Mouse (Mus musculus) liver, embryonic 16.5 days (tissue): Measurements from ENCODE around the gene Zfyve16. TPM values are rescaled to one million over a fixed set of nuclear protein-coding genes. Genes with fewer than 3 reads are reported as not detected.

ENCODE experiments used
- ATAC-seq: fragments of 200-750 bp; cut with Nextera tagmentation; 2 replicates; pipeline ENCODE4 v1.8.0; 2017; ENCODE audit warnings: low read depth, mild to moderate bottlenecking, moderate number of reproducible peaks, moderate library complexity
- H3K27ac ChIP-seq: fragments of 300-500 bp; sonication (generic); 2 replicates; pipeline ENCODE4 v1.5.1; 2014; ENCODE audit warnings: mild to moderate bottlenecking, low read length
- H3K27me3 ChIP-seq: fragments of 300-500 bp; sonication (generic); 2 replicates; pipeline ENCODE4 v1.6.1; 2014; ENCODE audit warnings: low read depth, low read length, mixed read lengths; ENCODE audit not compliant: control insufficient read depth, insufficient read depth
- H3K36me3 ChIP-seq: fragments of 300-500 bp; sonication (generic); 2 replicates; pipeline ENCODE4 v1.6.1; 2014; ENCODE audit warnings: mild to moderate bottlenecking; ENCODE audit not compliant: control insufficient read depth, insufficient read depth
- H3K4me1 ChIP-seq: fragments of 300-500 bp; sonication (generic); 2 replicates; pipeline ENCODE4 v1.6.1; 2014; ENCODE audit warnings: low read depth, low read length, mixed read lengths; ENCODE audit not compliant: control insufficient read depth
- H3K4me2 ChIP-seq: fragments of 300-500 bp; sonication (generic); 2 replicates; pipeline ENCODE4 v1.6.1; 2014; ENCODE audit warnings: low read depth, low read length, mixed read lengths
- H3K4me3 ChIP-seq: fragments of 300-500 bp; sonication (generic); 2 replicates; pipeline ENCODE4 v1.5.1; 2014; ENCODE audit warnings: low read depth, mild to moderate bottlenecking, low read length
- H3K9ac ChIP-seq: fragments of 300-500 bp; sonication (generic); 2 replicates; pipeline ENCODE4 v1.6.1; 2014; ENCODE audit warnings: low read depth, low read length
- H3K9me3 ChIP-seq: fragments of 300-500 bp; sonication (generic); replicated peaks from 2 replicates; pipeline ENCODE4 v1.6.1; 2016; ENCODE audit warnings: low read length; ENCODE audit not compliant: control insufficient read depth
- WGBS: fragments of 180-500 bp; shearing (Covaris S2); extraction: QIAGEN DNeasy Blood & Tissue Kit; methylation state at CpG from one replicate; pipeline ENCODE4 v1.1.7; 2014; ENCODE audit not compliant: insufficient replicate concordance; 5-methylcytosine and 5-hydroxymethylcytosine counted together
- polyA plus RNA-seq: library from polyadenylated mRNA; unstranded; fragments of >200 nt; fragmentation: Nextera tagmentation; extraction: Ambion mirVana; gene quantifications from 2 replicates; pipeline ENCODE4 v1.2.1, GENCODE M21; 2015

Gene Zfyve16
- polyA plus RNA-seq, 1 experiment from 2014 or later, result 1.6 TPM

GRCm38 (mm10) chr13:92539126-92539525 lies 8.5 kb upstream of the Zfyve16 start:
- Histone ChIP-seq H3K4me3 (no peak overlapping the region), H3K27me3 (no peaks in the 10 kb centered on the region), H3K9ac (no peak overlapping the region), H3K4me1 (no peaks in the 10 kb centered on the region), H3K36me3 (no peaks in the 10 kb centered on the region), H3K9me3 (no peaks in the 10 kb centered on the region), H3K4me2 (no peak overlapping the region), H3K27ac (no peak overlapping the region)
- ATAC-seq, result no peak
- whole genome bisulfite sequencing, result 43% methylated on average over 4 of the region's 4 CpGs

DNA sequence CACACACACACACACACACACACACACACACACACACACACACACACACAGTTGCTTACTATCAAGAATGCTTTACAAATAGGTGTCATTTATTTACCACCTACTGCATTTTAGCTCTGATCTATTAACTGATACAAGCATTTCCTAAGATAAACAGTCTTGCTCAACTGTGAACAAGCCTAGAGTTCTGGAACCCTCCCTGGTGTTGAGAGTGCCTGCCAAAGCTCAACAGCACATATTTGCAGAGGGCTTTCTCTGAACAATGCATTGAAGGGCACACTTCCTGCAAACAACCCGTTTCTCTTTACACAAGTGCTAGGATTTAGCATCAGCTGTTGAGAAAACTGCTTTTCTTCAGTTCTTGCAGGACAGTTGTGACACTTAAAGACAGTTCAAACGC lies 3.1 kb upstream of the Zfyve16 start:
- ATAC-seq, result no peak
- Histone ChIP-seq H3K27me3 (no peaks in the 10 kb centered on the region), H3K27ac (no peak overlapping the region), H3K36me3 (no peaks in the 10 kb centered on the region), H3K4me3 (no peak overlapping the region), H3K4me2 (no peak overlapping the region), H3K9ac (no peak overlapping the region), H3K9me3 (no peaks in the 10 kb centered on the region), H3K4me1 (no peaks in the 10 kb centered on the region; the same call in none of the 2 replicates)
- WGBS, result 19% methylated on average over 2 of the region's 2 CpGs

DNA sequence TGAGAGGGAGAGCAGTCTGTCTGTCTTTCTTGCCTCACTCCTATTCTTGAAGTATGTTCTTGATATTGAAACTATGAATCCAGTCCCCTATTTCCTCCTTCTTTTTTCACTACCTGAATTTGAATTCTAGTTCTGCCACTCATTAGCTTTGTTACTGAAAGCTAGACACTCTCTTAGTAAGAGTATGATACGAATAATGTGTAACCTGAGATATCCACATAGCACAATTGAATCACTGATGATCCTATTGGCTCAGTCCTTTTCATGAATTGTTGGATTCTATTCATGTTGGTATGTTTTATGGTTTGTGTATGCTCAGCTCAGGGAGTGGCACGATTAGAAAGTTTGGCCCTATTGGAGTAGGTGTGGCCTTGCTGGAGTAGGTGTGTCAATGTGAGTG lies 1.5 kb upstream of the Zfyve16 start:
- H3K9me3 ChIP-seq, result no peaks in the 10 kb centered on the region
- H3K4me3 ChIP-seq, result no peak overlapping the region
- H3K27me3 ChIP-seq, result no peaks in the 10 kb centered on the region
- no peaks in the 10 kb centered on the region for H3K36me3 ChIP-seq
- WGBS, result 58% methylated on average over 2 of the region's 2 CpGs
- no peak overlapping the region for H3K27ac ChIP-seq
- H3K9ac ChIP-seq, result no peak overlapping the region
- H3K4me1 ChIP-seq, result no peaks in the 10 kb centered on the region; the same call in none of the 2 replicates
- no peak for ATAC-seq
- no peak overlapping the region for H3K4me2 ChIP-seq

GRCm38 (mm10) chr13:92531237-92531636 lies 569 bp upstream of the Zfyve16 start:
- Histone ChIP-seq H3K27ac (peak overlapping the region; percentile 95), H3K9me3 (no peaks in the 10 kb centered on the region), H3K36me3 (no peaks in the 10 kb centered on the region), H3K4me3 (peak overlapping the region; percentile 83), H3K27me3 (no peaks in the 10 kb centered on the region), H3K9ac (peak overlapping the region; percentile 73), H3K4me1 (no peaks in the 10 kb centered on the region; the same call in none of the 2 replicates), H3K4me2 (peak overlapping the region; percentile 97)
- ATAC-seq, result no peak
- 5% methylated on average over 15 of the region's 15 CpGs for WGBS

GRCm38 (mm10) chr13:92529828-92530720 lies 594 bp downstream of the Zfyve16 start:
- H3K4me1 ChIP-seq, result no peaks in the 10 kb centered on the region; the same call in none of the 2 replicates

DNA sequence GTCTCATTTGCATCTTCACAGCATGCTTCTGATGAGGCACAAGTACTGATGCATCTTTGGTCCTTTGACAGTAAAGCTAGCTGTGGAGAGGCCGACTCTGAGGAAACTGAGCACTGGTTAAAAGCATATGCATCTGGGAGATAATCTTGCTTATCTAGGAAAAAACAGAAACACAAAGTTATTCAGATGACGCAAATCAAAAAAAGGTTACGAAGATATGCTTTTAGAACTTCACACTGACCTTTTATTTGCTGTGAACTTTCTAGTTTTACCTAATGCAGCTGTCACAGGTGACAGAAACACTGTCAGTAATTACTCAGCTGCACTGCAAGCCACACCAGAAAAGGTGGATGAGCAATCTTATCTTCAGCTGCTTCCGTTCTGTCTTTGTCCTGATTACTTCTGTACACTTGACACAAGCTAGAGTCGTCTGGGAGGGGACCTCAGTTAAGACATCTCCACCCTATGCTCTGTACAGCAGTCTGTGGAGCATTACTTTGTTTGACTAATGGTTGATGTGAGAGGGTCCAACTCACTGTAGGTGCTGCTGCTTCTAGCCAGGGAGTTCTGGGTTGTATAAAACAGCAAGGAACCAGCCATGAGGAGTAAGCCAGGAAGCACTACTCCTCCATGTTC lies 7.4 kb downstream of the Zfyve16 start:
- 31% methylated on average over 5 of the region's 5 CpGs for WGBS
- no peak overlapping the region for H3K4me3 ChIP-seq
- H3K27me3 ChIP-seq, result no peaks in the 10 kb centered on the region
- H3K4me2 ChIP-seq, result no peak overlapping the region
- no peak overlapping the region for H3K27ac ChIP-seq
- H3K9me3 ChIP-seq, result no peaks in the 10 kb centered on the region
- no peaks in the 10 kb centered on the region; the same call in 1 of the 2 replicates for H3K36me3 ChIP-seq
- no peaks in the 10 kb centered on the region for H3K4me1 ChIP-seq
- H3K9ac ChIP-seq, result no peak overlapping the region
- no peak for ATAC-seq

More at GRCm38 (mm10) chr13:92529828-92530720, 594 bp downstream of the Zfyve16 start:
- peak overlapping the region; percentile 95 for H3K27ac ChIP-seq
- WGBS, result 3% methylated on average over 46 of the region's 47 CpGs
- H3K9me3 ChIP-seq, result no peaks in the 10 kb centered on the region
- peak overlapping the region; percentile 97 for H3K4me2 ChIP-seq
- ATAC-seq, result peak; percentile 91
- peak overlapping the region; percentile 73 for H3K9ac ChIP-seq
- peak overlapping the region; percentile 83 for H3K4me3 ChIP-seq
- H3K36me3 ChIP-seq, result no peaks in the 10 kb centered on the region
- H3K27me3 ChIP-seq, result no peaks in the 10 kb centered on the region

GRCm38 (mm10) chr13:92504871-92505270 lies 25.8 kb downstream of the Zfyve16 start:
- no peaks in the 10 kb centered on the region for H3K36me3 ChIP-seq
- no peak for ATAC-seq
- H3K9me3 ChIP-seq, result no peaks in the 10 kb centered on the region
- H3K9ac ChIP-seq, result no peak overlapping the region
- no peak overlapping the region for H3K27ac ChIP-seq
- no peak overlapping the region for H3K4me2 ChIP-seq
- no peaks in the 10 kb centered on the region for H3K4me1 ChIP-seq
- no peak overlapping the region for H3K4me3 ChIP-seq
- no peaks in the 10 kb centered on the region for H3K27me3 ChIP-seq
- 80% methylated on average over 12 of the region's 12 CpGs for WGBS

DNA sequence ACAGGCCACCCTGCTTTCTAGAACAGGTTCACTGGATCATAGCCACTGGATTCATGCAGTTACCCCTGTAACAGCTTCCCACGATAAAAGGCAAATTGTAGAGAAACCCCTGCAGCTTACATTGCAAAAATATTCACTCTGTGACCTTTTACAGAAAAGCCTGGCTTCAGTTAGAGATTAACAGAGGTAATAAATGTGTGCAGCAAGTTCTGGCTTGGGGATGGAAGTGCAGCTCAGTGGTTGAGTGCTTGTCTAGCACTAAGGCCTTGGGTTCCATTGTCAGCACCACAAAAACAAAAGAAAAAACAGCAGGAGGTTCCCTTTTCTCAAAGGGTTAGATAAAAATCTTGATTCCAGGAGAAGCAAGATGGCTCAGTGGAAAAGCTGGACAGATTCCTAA lies 38.7 kb downstream of the Zfyve16 start:
- no peak overlapping the region for H3K27ac ChIP-seq
- WGBS, result 76% methylated on average over 1 of the region's 1 CpGs
- H3K9ac ChIP-seq, result no peak overlapping the region
- H3K4me1 ChIP-seq, result no peaks in the 10 kb centered on the region
- H3K27me3 ChIP-seq, result no peaks in the 10 kb centered on the region
- no peaks in the 10 kb centered on the region for H3K9me3 ChIP-seq
- no peaks in the 10 kb centered on the region for H3K36me3 ChIP-seq
- ATAC-seq, result no peak
- H3K4me2 ChIP-seq, result no peak overlapping the region
- H3K4me3 ChIP-seq, result no peak overlapping the region

- Histone ChIP-seq H3K27ac (no peak overlapping the region), H3K4me3 (no peak overlapping the region), H3K4me2 (no peak overlapping the region), H3K4me1 (no peaks in the 10 kb centered on the region), H3K9ac (no peak overlapping the region), H3K27me3 (no peaks in the 10 kb centered on the region), H3K36me3 (no peaks in the 10 kb centered on the region), H3K9me3 (no peaks in the 10 kb centered on the region)
- 60% methylated on average over 4 of the region's 4 CpGs for WGBS
- no peak for ATAC-seq
These were observed 39.9 kb downstream of the Zfyve16 start for GRCm38 (mm10) chr13:92490817-92491216.
